8 mouse cellular contexts compared by ENCODE assay signal in genomic region chr5:123391442-123391809, GRCm38 (mm10). TPM values are rescaled to one million over a fixed set of nuclear protein-coding genes. Genes with fewer than 3 reads are reported as not detected.
DNase-seq lines count a peak whose midpoint lies in the region; ATAC-seq lines count a peak whose summit lies in the region.

No protein-coding gene starts in this region.

- peak; percentile 35 for DNase-seq in cerebellum, adult 11-12 months
- peak; percentile 39 for DNase-seq in CD4-positive helper T cell, adult 2 months (ENCODE audit: low read depth, low spot score)
- peak; percentile 52 for DNase-seq in embryo, embryonic 9.5 days (ENCODE audit: extremely low spot score)
- DNase-seq in right cerebral cortex, postnatal 4 days, result peak; percentile 50
- DNase-seq in urinary bladder, adult 18-20 months (ENCODE audit: low spot score in 2 of 2), result no peak

- H3K9ac ChIP-seq in hindbrain, embryonic 15.5 days, result peak overlapping the region; percentile 39
- H3K9ac ChIP-seq in limb, embryonic 15.5 days, result no peak overlapping the region

- H3K4me2 ChIP-seq in hindbrain, embryonic 15.5 days, result peak overlapping the region; percentile 79
- H3K4me2 ChIP-seq in limb, embryonic 15.5 days, result peak overlapping the region; percentile 61

- ATAC-seq in cerebellum, adult (ENCODE audit: insufficient number of reproducible peaks, low FRiP score, low TSS enrichment), result no peak
- ATAC-seq in hindbrain, embryonic 15.5 days (ENCODE audit: low FRiP score, low read depth), result peak; percentile 43; the same call in 1 of the 2 replicates
- ATAC-seq in limb, embryonic 15.5 days (ENCODE audit: insufficient number of reproducible peaks, low FRiP score, low TSS enrichment, low read depth), result no peak

- no peaks in the 10 kb centered on the region for H3K9me3 ChIP-seq in hindbrain, embryonic 15.5 days
- no peaks in the 10 kb centered on the region for H3K9me3 ChIP-seq in limb, embryonic 15.5 days

- 3% methylated on average over 5 of the region's 5 CpGs for WGBS in hindbrain, embryonic 15.5 days
- 8% methylated on average over 5 of the region's 5 CpGs for WGBS in limb, embryonic 15.5 days

- H3K27ac ChIP-seq in hindbrain, embryonic 15.5 days (replicated peaks), result 0 out of 2 replicates have a peak overlapping the region, but pooled peaks have one; percentile 31
- no peak overlapping the region for H3K27ac ChIP-seq in limb, embryonic 15.5 days

- no peaks in the 10 kb centered on the region for H3K27me3 ChIP-seq in hindbrain, embryonic 15.5 days
- H3K27me3 ChIP-seq in limb, embryonic 15.5 days, result no peaks in the 10 kb centered on the region

- H3K36me3 ChIP-seq in hindbrain, embryonic 15.5 days, result no peaks in the 10 kb centered on the region
- H3K36me3 ChIP-seq in limb, embryonic 15.5 days, result no peaks in the 10 kb centered on the region

- peak overlapping the region; percentile 44 for H3K4me3 ChIP-seq in hindbrain, embryonic 15.5 days
- peak overlapping the region; percentile 40 for H3K4me3 ChIP-seq in limb, embryonic 15.5 days

- peaks cover 25% of the 10 kb centered on the region for H3K4me1 ChIP-seq in hindbrain, embryonic 15.5 days (replicated peaks)
- peaks cover 23% of the 10 kb centered on the region for H3K4me1 ChIP-seq in limb, embryonic 15.5 days

RNA-seq across cellular contexts. Expression of gene Mlxip, which starts 3.2 kb away (rescaled TPM):
- polyA plus RNA-seq in hindbrain, embryonic 15.5 days (2015; fragmentation: Nextera tagmentation; extraction: Ambion mirVana), result 18.3 and 20.6 TPM in 2 replicates
- 12.7 and 13.7 TPM in 2 replicates for polyA plus RNA-seq in limb, embryonic 15.5 days (2015; fragmentation: Nextera tagmentation; extraction: Ambion mirVana)

RNA-seq across cellular contexts. Expression of gene Bcl7a, which starts 47.8 kb away (rescaled TPM):
- 38.7 and 40.0 TPM in 2 replicates for polyA plus RNA-seq in hindbrain, embryonic 15.5 days (2015; fragmentation: Nextera tagmentation; extraction: Ambion mirVana)
- polyA plus RNA-seq in limb, embryonic 15.5 days (2015; fragmentation: Nextera tagmentation; extraction: Ambion mirVana), result 20.4 and 22.3 TPM in 2 replicates

Comparison
In these comparisons a context has a peak if more than half of its experiments do, and no peak if none do; other contexts are left out.
1. DNase-seq: peak in cerebellum, adult 11-12 months (single experiment), CD4-positive helper T cell, adult 2 months (single experiment), embryo, embryonic 9.5 days (single experiment) and right cerebral cortex, postnatal 4 days (single experiment); none in urinary bladder, adult 18-20 months (0 of 2).